Mouse (Mus musculus) mesoderm, embryonic 11.5 days (tissue): ENCODE measurements around the gene Daxx.
A peak's percentile ranks its signal among the peaks of the same experiment; 100 is the strongest.
"Not testable (repeated sequence)": the region's sequence is repeated elsewhere in the genome, so short reads cannot be mapped to it uniquely, and the experiment has no call there.

Source experiments
- DNase-seq: peaks from one replicate; pipeline ENCODE4 v3.0.0-alpha.2; 2012; ENCODE audit warnings: low read depth, low spot score

Gene Daxx

GRCm38 (mm10) chr17:33941381-33941780 lies 32.2 kb downstream of the Daxx start:
- no peak for DNase-seq

DNA sequence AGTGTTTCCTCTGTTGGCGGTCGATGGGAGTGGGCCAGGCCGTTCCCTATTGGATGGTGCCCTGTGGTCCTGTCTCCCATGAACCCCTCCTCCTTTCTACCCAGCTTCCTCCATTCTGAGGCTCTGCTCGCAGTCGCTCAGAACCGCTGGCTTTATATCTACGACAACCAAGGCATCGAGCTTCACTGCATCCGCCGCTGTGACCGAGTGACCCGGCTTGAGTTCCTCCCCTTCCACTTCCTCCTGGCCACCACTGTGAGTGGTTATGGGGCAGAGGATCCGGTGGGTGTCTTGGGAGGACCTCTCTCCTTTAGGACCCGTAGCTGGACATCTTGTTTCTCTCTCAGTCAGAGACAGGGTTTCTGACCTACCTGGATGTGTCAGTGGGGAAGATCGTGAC lies 34.2 kb downstream of the Daxx start:
- no peak for DNase-seq

DNA sequence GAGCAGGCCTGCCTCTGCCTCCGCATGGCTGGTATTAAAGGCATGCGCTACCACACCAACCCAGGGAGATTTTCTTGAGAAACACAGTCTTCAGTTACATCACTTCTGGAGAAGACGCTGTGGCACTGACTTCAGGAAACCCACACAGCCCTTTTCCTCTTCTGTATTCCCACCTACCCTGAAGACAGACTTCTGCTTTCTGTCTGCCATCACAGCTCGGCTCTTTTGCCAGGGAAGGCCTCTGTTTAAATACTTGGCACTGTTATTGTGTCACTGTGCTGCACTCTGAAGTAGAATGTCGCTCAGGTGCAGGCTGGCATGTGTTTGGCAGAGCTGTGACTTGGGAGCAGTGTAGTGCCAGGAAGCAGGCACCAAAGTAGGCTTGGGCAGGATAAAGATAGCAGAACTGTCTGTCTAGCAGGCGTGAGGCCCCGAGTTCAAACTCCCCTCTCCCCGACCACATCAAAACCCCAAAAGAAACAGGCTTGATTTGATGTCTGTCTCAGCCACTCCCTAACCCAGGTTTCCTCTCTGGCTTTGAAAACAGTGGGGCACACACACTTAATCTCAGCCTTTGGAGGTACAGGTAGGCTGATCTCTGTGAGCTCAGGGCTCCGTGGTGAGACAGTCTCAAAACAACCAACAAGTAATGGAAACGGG lies 38.3 kb downstream of the Daxx start:
- no peak for DNase-seq

DNA sequence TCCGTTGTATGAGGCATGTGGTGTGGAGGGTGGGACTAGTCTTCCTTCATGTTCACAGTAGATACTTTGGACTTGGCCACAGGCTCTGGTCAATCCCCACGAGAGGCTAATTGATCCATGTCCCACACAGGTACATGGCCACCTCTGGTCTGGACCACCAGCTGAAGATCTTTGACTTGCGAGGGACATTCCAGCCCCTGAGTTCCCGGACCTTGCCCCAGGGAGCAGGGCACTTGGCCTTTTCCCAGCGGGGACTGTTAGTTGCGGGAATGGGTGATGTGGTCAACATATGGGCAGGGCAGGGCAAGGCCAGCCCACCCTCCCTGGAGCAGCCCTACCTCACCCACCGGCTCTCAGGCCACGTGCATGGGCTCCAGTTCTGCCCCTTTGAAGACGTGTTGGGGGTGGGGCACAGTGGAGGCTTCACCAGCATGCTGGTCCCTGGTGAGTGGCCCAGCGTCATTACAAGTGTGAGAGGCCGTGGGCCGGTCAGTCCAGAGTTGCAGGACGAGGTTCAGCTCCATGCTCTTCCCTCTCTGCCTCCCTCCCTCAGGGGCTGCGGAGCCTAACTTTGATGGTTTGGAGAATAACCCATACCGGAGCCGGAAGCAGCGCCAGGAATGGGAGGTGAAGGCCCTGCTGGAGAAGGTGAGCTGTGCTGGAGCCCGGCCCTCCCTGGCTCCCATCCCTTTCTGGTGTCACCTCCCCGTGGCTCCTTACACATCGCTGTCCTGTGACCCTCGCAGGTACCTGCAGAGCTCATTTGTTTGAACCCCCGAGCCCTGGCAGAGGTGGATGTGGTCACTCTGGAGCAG lies 39.1 kb downstream of the Daxx start:
- DNase-seq: no peak

DNA sequence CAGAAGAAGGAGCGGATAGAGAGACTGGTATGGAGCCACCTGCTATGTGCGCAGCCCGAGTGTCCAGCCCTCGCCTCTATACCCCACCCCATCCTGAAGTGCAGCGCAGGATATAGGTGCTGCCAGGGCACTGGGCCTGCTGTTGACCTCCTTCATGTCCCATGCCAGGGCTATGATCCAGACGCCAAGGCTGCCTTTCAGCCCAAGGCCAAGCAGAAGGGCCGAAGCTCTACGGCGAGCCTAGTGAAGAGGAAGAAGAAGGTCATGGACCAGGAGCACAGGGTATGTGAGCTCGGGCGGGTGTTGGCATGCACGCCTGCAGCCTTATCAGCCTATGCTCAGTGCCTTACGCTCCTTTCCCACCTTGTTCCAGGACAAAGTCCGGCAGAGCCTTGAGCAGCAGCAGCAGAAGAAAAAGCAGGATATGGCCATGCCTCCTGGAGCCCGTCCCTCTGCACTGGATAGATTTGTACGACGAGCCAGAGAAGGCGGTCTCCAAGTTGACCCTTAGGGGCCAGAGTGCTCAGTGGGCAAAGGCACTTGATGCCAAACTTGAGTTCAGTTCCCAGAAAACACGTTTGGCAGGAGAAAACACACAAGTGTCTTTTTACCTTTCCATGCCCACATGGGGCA lies 39.8 kb downstream of the Daxx start:
- no peak for DNase-seq

DNA sequence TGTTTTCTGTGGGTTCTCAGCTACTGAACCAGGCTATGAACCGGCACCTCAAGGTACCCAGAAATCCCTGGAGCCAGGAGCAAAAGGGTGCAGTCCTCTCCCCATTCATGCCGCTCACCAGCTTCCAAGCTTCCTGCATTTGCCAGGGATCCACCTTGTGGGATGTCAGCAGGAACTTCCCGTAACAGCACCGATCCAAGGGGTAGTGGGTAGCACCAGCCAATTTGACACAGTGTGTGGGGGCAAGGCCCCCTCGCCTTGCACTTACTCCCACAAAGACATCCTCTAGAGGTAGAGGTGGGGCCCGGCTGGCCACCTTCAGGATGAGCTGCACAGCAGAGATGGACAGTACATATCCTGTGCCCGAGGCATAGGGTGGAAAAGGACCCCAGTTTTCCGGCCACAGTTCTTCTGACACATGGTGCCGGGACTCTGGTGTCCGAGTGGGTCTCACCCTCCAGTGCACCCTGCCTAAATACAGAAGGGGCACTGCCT lies 41.0 kb downstream of the Daxx start:
- DNase-seq: no peak

- peak; percentile 93 for DNase-seq
These were observed 42.1 kb downstream of the Daxx start, which contains the start of gene B3galt4 for GRCm38 (mm10) chr17:33951021-33951946. B3galt4 (minus strand) TSS chr17:33951488.

DNA sequence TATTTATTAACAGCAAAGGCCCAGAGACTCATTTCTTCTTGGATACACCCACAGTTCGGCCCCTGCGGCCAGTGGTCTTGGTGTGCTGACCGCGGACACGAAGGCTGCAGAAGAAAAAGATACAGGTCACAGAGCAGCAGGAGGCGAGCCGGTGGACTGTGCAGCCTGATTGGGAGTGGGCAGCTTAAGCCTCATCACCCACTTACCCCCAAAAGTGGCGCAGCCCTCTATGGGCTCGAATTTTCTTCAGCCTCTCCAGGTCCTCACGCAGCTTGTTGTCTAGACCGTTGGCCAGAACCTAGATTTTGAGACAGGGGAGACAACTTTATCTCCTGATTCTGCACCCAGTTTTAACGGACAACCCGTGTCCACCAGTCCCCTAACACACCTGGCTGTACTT lies 42.8 kb downstream of the Daxx start:
- DNase-seq: not testable (repeated sequence)

- no peak for DNase-seq
These were observed 43.7 kb downstream of the Daxx start for GRCm38 (mm10) chr17:33952879-33953278.

DNA sequence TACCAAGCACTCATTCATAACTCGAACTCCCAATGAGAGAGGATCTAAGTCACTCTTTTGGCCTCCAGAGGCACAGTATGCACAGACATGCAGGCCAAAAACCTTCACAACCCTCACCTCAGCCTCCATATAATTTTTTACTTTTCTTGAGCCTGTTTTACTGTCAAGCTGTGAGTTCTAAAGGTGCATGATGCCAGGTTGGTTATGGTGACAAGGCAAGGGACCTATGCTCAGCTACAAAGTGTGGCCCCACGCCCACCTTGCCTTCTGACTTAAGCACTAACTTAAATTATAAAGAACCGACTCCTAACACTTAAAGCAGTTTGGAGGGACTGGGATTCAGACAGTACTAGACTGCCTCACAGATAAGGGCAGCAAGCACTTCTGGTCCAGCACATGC lies 44.1 kb downstream of the Daxx start:
- DNase-seq: no peak

DNA sequence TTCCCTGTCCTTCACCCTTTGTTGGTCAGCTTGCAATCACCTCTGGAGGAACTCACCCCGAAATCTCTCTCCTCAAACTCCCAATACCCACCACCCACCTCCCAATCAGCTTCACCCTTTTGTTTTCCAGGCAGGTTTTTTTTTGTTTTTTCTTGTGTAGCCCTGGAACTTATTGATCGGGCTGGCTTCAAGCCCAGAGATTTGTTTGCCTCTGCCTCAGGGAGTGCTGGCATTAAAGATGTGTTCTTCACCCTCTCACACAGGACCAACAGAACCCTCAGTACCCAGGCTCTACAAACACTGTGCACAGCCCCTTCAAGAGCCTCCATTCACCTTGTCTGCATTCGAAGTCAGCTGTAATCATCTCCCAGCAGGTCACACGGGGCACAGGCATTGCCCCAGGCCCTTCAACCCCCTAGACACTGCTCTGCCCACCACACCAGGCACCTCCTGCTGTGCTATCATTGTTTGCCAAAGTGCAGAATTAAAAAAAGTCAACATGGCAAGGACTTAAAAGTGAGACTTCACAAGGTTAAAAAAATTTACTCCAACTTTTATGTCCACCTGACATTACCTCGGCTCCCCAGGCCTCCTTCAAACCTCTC lies 44.8 kb downstream of the Daxx start:
- no peak for DNase-seq

GRCm38 (mm10) chr17:33954646-33955554 lies 45.7 kb downstream of the Daxx start:
- DNase-seq: no peak

GRCm38 (mm10) chr17:33955555-33956214 lies 46.5 kb downstream of the Daxx start, which contains the start of the genes Vps52 and Rps18:
Vps52 (plus strand) TSS chr17:33955812.
Rps18 (minus strand) TSS chr17:33956001.
- peak; percentile 98 for DNase-seq

DNA sequence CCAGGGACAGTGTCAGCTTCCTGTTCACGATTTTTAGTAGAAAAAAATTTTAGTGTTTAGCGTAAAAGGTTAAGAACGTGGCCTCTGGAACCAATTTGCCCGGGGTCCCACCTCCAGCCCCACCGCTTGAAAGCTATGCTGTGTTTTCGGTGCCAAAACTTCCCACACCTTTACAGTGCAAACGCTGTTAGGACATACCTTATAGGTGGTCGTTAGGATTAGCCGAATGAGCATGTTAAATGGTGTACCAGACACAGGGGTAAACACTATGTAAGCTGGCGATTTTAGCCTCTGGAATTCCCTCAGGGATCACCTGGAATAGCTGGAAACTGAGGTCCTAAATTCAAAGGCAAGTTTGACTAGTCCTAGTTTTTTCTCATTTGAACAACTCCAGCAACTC lies 47.1 kb downstream of the Daxx start:
- DNase-seq: no peak

DNA sequence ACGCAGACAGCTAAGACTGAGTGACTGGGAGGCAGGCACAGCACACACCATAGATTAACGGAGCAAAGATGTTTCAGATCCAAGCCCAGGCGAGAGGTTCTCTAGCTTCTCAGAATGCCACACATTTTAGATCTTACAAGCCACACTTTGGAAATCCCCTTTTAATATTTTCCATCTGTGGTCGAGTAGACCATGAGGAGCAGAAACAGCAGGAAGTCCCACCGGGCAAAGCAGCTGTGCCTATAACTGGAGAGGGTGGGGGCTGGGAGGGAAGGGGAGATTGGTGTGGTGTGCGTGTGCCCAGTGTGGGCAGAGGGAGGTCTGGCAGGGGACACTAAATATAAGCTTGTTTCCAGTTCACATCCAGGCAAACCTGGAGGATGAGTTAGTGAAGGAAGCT lies 48.3 kb downstream of the Daxx start:
- DNase-seq: no peak

GRCm38 (mm10) chr17:33958451-33958850 lies 49.2 kb downstream of the Daxx start:
- no peak for DNase-seq

GRCm38 (mm10) chr17:33959135-33959534 lies 49.9 kb downstream of the Daxx start:
- DNase-seq: no peak

- DNase-seq: no peak
These were observed 50.7 kb downstream of the Daxx start for GRCm38 (mm10) chr17:33959948-33960347.

DNA sequence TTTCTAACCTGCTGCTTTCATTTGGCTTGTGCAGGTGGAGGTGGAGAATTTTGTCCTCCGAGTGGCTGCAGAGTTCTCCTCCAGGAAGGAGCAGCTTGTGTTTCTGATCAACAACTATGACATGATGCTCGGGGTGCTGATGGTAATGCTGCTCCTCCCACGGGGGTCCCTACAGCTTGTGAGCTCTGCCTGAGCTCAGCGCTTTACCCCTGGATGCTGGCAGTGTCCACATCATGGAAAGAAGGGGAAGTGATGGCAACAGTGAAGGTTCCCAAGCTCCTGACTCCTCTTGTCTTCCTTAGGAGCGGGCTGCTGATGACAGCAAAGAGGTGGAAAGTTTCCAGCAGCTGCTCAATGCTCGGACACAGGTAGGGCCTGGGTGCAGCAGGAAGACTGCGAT lies 53.7 kb downstream of the Daxx start:
- DNase-seq: no peak
